Mouse (Mus musculus) myocyte (in vitro differentiated cells): Measurements from ENCODE around the gene Dap.

ENCODE experiments used
- E2F4 ChIP-seq: IDR thresholded peaks from one replicate; pipeline ENCODE4 v1.6.1; 2011; ENCODE audit warnings: mild to moderate bottlenecking, control low read depth, moderate library complexity; ENCODE audit not compliant: insufficient read depth
- POLR2A ChIP-seq: IDR thresholded peaks from one replicate; pipeline ENCODE4 v1.6.1; 2011; ENCODE audit warnings: low read depth, mild to moderate bottlenecking, control low read depth, moderate library complexity; ENCODE audit not compliant: insufficient read length
- SRF ChIP-seq: IDR thresholded peaks from one replicate; pipeline ENCODE4 v1.6.1; 2011; ENCODE audit warnings: low read depth; ENCODE audit not compliant: control insufficient read depth, insufficient read length
- TCF12 ChIP-seq: IDR thresholded peaks from one replicate; pipeline ENCODE4 v1.6.1; 2011; ENCODE audit warnings: mild to moderate bottlenecking, control low read depth; ENCODE audit not compliant: poor library complexity, insufficient read depth, severe bottlenecking
- TCF3 ChIP-seq: IDR thresholded peaks from one replicate; pipeline ENCODE4 v1.6.1; 2011; ENCODE audit warnings: low read depth, control low read depth; ENCODE audit not compliant: insufficient read length

GRCm38 (mm10) chr15:31247035-31247434 is 22.9 kb downstream of the Dap start:
- TF ChIP-seq TCF12 (no peak), TCF3 (no peak), E2F4 (no peak), POLR2A (no peak), SRF (no peak)
